8 mouse cellular contexts compared by ENCODE assay signal in genomic region chr8:117334748-117335393, GRCm38 (mm10).
DNase-seq lines count a peak whose midpoint lies in the region; ATAC-seq and TF ChIP-seq lines count a peak whose summit lies in the region.

No protein-coding gene starts in this region.

- no peak overlapping the region for H3K9ac ChIP-seq in lung, postnatal 0 days (replicated peaks; ENCODE audit: low read depth)
- no peak overlapping the region for H3K9ac ChIP-seq in forebrain, embryonic 16.5 days (replicated peaks; ENCODE audit: low read depth, low read length)
- H3K9ac ChIP-seq in neural tube, embryonic 13.5 days = peak overlapping the region; percentile 38; the same call in 1 of the 2 replicates

- H3K9me3 ChIP-seq in lung, postnatal 0 days (ENCODE audit: low read length) = no peaks in the 10 kb centered on the region
- H3K9me3 ChIP-seq in forebrain, embryonic 16.5 days (ENCODE audit: control insufficient read depth, low read length) = no peaks in the 10 kb centered on the region
- no peaks in the 10 kb centered on the region for H3K9me3 ChIP-seq in neural tube, embryonic 13.5 days

- no peaks in the 10 kb centered on the region for H3K36me3 ChIP-seq in lung, postnatal 0 days (ENCODE audit: insufficient read depth, low read length)
- no peaks in the 10 kb centered on the region for H3K36me3 ChIP-seq in forebrain, embryonic 16.5 days (ENCODE audit: control insufficient read depth, insufficient read depth)
- H3K36me3 ChIP-seq in neural tube, embryonic 13.5 days = no peaks in the 10 kb centered on the region

- H3K4me3 ChIP-seq in lung, postnatal 0 days (ENCODE audit: low read depth, low read length) = no peak overlapping the region
- no peak overlapping the region for H3K4me3 ChIP-seq in forebrain, embryonic 16.5 days (replicated peaks; ENCODE audit: low read length)
- no peak overlapping the region for H3K4me3 ChIP-seq in neural tube, embryonic 13.5 days

- DNase-seq in lung, postnatal 0 days (ENCODE audit: low spot score) = peak; percentile 59
- no peak for DNase-seq in lung, adult 18-20 months
- peak; percentile 82 for DNase-seq in kidney, postnatal 14 days
- DNase-seq in gastrocnemius, postnatal 4 days (ENCODE audit: low spot score in 2 of 2) = no peak

- H3K4me1 ChIP-seq in lung, postnatal 0 days (ENCODE audit: insufficient read depth, low read depth, low read length) = peaks cover 38% of the 10 kb centered on the region
- H3K4me1 ChIP-seq in forebrain, embryonic 16.5 days (replicated peaks; ENCODE audit: control insufficient read depth, insufficient read depth, low read length) = peaks cover 36% of the 10 kb centered on the region
- H3K4me1 ChIP-seq in neural tube, embryonic 13.5 days (replicated peaks) = peaks cover 79% of the 10 kb centered on the region

- no peaks in the 10 kb centered on the region for H3K27me3 ChIP-seq in lung, postnatal 0 days (replicated peaks; ENCODE audit: insufficient read depth, low read length)
- H3K27me3 ChIP-seq in forebrain, embryonic 16.5 days (replicated peaks; ENCODE audit: control insufficient read depth, insufficient read depth, low read length) = no peaks in the 10 kb centered on the region
- H3K27me3 ChIP-seq in neural tube, embryonic 13.5 days = no peaks in the 10 kb centered on the region

- peak; percentile 46 for ATAC-seq in lung, postnatal 0 days
- peak; percentile 34 for ATAC-seq in forebrain, embryonic 16.5 days
- ATAC-seq in neural tube, embryonic 13.5 days (ENCODE audit: low read depth) = no peak
- no peak for ATAC-seq in cerebellum, adult (ENCODE audit: insufficient number of reproducible peaks, low FRiP score, low TSS enrichment)
- no peak for ATAC-seq in granulocyte monocyte progenitor cell, adult 5-6 weeks (replicated peaks; ENCODE audit: poor library complexity, severe bottlenecking)

- H3K4me2 ChIP-seq in lung, postnatal 0 days (replicated peaks; ENCODE audit: low read depth, low read length) = 0 out of 2 replicates have a peak overlapping the region, but pooled peaks have one; percentile 0
- H3K4me2 ChIP-seq in forebrain, embryonic 16.5 days (ENCODE audit: low read length) = no peak overlapping the region
- no peak overlapping the region; the same call in 1 of the 2 replicates for H3K4me2 ChIP-seq in neural tube, embryonic 13.5 days

- TF ChIP-seq EP300 in lung, postnatal 0 days (IDR thresholded peaks at IDR 0.05) = peak; percentile 73

- peak overlapping the region; percentile 51; the same call in 1 of the 2 replicates for H3K27ac ChIP-seq in lung, postnatal 0 days (ENCODE audit: low read length)
- no peak overlapping the region for H3K27ac ChIP-seq in forebrain, embryonic 16.5 days (ENCODE audit: low read length)
- H3K27ac ChIP-seq in neural tube, embryonic 13.5 days (replicated peaks) = peak overlapping the region; percentile 57

- no peak for TF ChIP-seq CTCF in lung, postnatal 0 days (IDR thresholded peaks at IDR 0.05)

- WGBS in lung, postnatal 0 days = 36% methylated on average over 14 of the region's 14 CpGs
- WGBS in forebrain, embryonic 16.5 days = 46% methylated on average over 14 of the region's 14 CpGs
- 33% methylated on average over 14 of the region's 14 CpGs for WGBS in neural tube, embryonic 13.5 days

Comparison
In these comparisons a context has a peak if more than half of its experiments do, and no peak if none do; other contexts are left out.
1. DNase-seq: peak in lung, postnatal 0 days (single experiment) and kidney, postnatal 14 days (single experiment); none in lung, adult 18-20 months (0 of 2) and gastrocnemius, postnatal 4 days (0 of 2).
2. ATAC-seq: peak in lung, postnatal 0 days (single experiment) and forebrain, embryonic 16.5 days (single experiment); none in neural tube, embryonic 13.5 days (single experiment), cerebellum, adult (single experiment) and granulocyte monocyte progenitor cell, adult 5-6 weeks (single experiment).